16 mouse cellular contexts compared by ENCODE assay signal in genomic region chr10:107218861-107219430, GRCm38 (mm10).
"Had no signal": no experiment of that assay in that cellular context is flagged by ENCODE, and none has a peak within 500 bp of the region (broad histone marks: within the 10 kb centered on the region; RNA-seq: fewer than 3 reads in every experiment).

No protein-coding gene starts in this region.

- DNase-seq: cerebellum, adult 9-10 months; cerebellum, adult 9-11 months; cerebellum, postnatal 10 days; cerebellum, postnatal 14 days; cerebellum, postnatal 25 days; cerebellum, postnatal 36 days; embryo, embryonic 11 days; forebrain, postnatal 0 days; gastrocnemius, adult 2 months; gastrocnemius, postnatal 10 days; gastrocnemius, postnatal 14 days; gastrocnemius, postnatal 25 days; gastrocnemius, postnatal 36 days; heart, adult 11 months; heart, adult 18-20 months; heart, adult 2 months had no signal
